In genomic region chr2:50949717-50950116, GRCm38 (mm10) we compare ENCODE assay signal across 27 mouse cellular contexts.
"Had no signal": no experiment of that assay in that cellular context is flagged by ENCODE, and none has a peak within 500 bp of the region (broad histone marks: within the 10 kb centered on the region; RNA-seq: fewer than 3 reads in every experiment).

No protein-coding gene starts in this region.

- H3K4me3 ChIP-seq: embryonic facial prominence, embryonic 12.5 days; embryonic facial prominence, embryonic 13.5 days; embryonic facial prominence, embryonic 15.5 days; erythroblast, embryonic 14.5 days; forebrain, embryonic 10.5 days; forebrain, embryonic 12.5 days; forebrain, embryonic 13.5 days; forebrain, embryonic 15.5 days; gastrocnemius, adult 2 months; heart, adult 2 months had no signal

- H3K36me3 ChIP-seq: embryonic facial prominence, embryonic 12.5 days; embryonic facial prominence, embryonic 13.5 days; embryonic facial prominence, embryonic 15.5 days; forebrain, embryonic 10.5 days; forebrain, embryonic 12.5 days; forebrain, embryonic 15.5 days had no signal

- H3K27ac ChIP-seq: embryonic facial prominence, embryonic 12.5 days; embryonic facial prominence, embryonic 13.5 days; embryonic facial prominence, embryonic 15.5 days; forebrain, embryonic 10.5 days; forebrain, embryonic 12.5 days; forebrain, embryonic 13.5 days; forebrain, embryonic 15.5 days; gastrocnemius, adult 2 months; heart, adult 2 months had no signal

- H3K27me3 ChIP-seq: embryonic facial prominence, embryonic 12.5 days; embryonic facial prominence, embryonic 13.5 days; embryonic facial prominence, embryonic 15.5 days; forebrain, embryonic 12.5 days; forebrain, embryonic 13.5 days; forebrain, embryonic 15.5 days had no signal

- H3K9ac ChIP-seq: embryonic facial prominence, embryonic 12.5 days; embryonic facial prominence, embryonic 13.5 days; embryonic facial prominence, embryonic 15.5 days; forebrain, embryonic 12.5 days; forebrain, embryonic 13.5 days; forebrain, embryonic 15.5 days; forebrain, postnatal 0 days had no signal

- H3K9me3 ChIP-seq: embryonic facial prominence, embryonic 12.5 days; embryonic facial prominence, embryonic 13.5 days; embryonic facial prominence, embryonic 15.5 days; forebrain, embryonic 10.5 days; forebrain, embryonic 12.5 days; forebrain, embryonic 13.5 days; forebrain, embryonic 15.5 days had no signal

- H3K4me2 ChIP-seq: embryonic facial prominence, embryonic 12.5 days; embryonic facial prominence, embryonic 13.5 days; embryonic facial prominence, embryonic 15.5 days; forebrain, embryonic 12.5 days; forebrain, embryonic 13.5 days; forebrain, embryonic 15.5 days had no signal

- ATAC-seq: forebrain, embryonic 13.5 days; forebrain, embryonic 14.5 days; forebrain, embryonic 15.5 days; forebrain, embryonic 16.5 days; forebrain, postnatal 0 days had no signal

- DNase-seq: cerebellum, adult 2 months; cerebellum, adult 8-10 months; cerebellum, adult 9-10 months; cerebellum, adult 9-11 months; cerebellum, postnatal 10 days; cerebellum, postnatal 14 days; cerebellum, postnatal 25 days; cerebellum, postnatal 36 days; embryo, embryonic 11 days; forebrain, postnatal 0 days; gastrocnemius, adult 2 months; gastrocnemius, postnatal 10 days; gastrocnemius, postnatal 14 days; gastrocnemius, postnatal 25 days; gastrocnemius, postnatal 36 days; heart, adult 18-20 months; heart, adult 2 months had no signal
